Mouse (Mus musculus) frontal cortex, postnatal 25 days (tissue): ENCODE measurements around the gene C4b.
"Not testable (repeated sequence)": the region's sequence is repeated elsewhere in the genome, so short reads cannot be mapped to it uniquely, and the experiment has no call there.

ENCODE experiments used
- DNase-seq, 2 experiments: peaks; one replicate each; pipeline ENCODE4 v3.0.0; 2022; ENCODE audit warnings: low spot score in 2 of 2

Gene C4b

GRCm38 (mm10) chr17:34743719-34744118, at the start of gene C4b:
Gene C4b, minus strand, starts transcription at chr17:34743882.
- DNase-seq, result no peak

- no peak for DNase-seq
Measured at GRCm38 (mm10) chr17:34777680-34778325, 34.1 kb upstream of the C4b start.

GRCm38 (mm10) chr17:34761471-34761870, 17.8 kb upstream of the C4b start:
- DNase-seq, result no peak

- no peak for DNase-seq
Measured at GRCm38 (mm10) chr17:34746531-34746930, 2.8 kb upstream of the C4b start.

GRCm38 (mm10) chr17:34745166-34745565, 1.5 kb upstream of the C4b start:
- not testable (repeated sequence) for DNase-seq

GRCm38 (mm10) chr17:34744611-34745010, 929 bp upstream of the C4b start:
- not testable (repeated sequence) for DNase-seq

DNA sequence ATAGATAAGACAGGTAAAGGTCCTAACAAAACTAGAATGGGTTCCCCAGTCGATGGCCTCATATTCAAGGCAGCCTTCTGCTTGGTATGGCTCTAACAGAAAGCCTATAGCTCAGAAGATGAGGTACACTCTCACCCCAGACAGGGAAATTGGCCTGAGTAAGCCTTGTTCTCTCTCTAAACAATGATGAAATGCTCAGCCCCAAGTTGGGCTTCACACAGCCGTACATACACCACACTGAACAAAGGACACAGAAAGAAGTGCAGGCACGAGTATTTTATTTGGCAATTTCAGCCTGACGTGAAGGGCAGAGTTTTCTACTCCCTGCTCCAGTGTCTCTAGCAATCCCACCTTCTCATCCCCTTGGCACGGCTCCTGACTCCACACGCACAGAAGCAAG, 524 bp upstream of the C4b start:
- no peak for DNase-seq

DNA sequence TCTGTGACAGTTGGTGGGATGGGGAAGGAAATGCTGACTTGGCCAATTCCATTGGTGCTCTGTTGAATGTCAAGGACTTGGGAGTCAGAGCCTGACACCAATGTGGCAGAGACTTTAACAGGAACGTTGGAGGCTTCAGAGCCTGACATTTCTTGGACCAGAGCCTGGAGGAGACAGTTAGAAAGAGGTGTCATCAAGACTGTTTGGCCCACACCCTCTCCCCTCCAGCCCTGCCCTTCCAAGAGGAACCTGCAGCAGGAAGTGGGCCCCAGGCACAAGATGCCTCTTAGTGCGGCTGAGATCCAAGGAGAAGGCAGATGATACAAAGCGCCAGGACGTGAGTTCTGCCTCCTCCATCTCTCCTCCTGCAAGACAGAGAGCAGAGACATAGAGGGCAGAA, 3.4 kb downstream of the C4b start:
- no peak for DNase-seq

- not testable (repeated sequence) for DNase-seq
Measured at GRCm38 (mm10) chr17:34739708-34740107, 4.0 kb downstream of the C4b start.

- DNase-seq, result not testable (repeated sequence)
Measured at GRCm38 (mm10) chr17:34737466-34737865, 6.2 kb downstream of the C4b start.

GRCm38 (mm10) chr17:34729779-34730553, 13.7 kb downstream of the C4b start:
- DNase-seq, result not testable (repeated sequence)

DNA sequence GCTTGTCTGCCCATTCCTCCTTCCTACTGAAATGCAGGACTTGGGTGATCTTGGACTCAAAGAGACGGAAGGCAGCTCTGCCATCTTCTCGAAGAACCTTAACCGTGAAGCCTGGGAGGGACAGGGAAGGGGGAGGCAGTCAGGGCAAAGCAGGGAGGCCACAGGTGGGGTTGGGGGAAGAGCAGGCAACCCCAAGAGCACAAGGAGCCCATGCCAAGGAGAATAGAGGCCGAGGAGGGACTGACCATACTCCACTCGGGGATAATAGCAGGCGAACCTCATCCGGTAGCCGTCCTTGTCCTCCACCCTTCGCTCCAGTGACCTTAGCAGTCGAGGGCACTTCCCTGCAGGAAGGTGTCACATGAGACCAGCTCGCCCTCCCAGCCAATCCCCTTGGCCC, 14.5 kb downstream of the C4b start:
- not testable (repeated sequence) for DNase-seq

DNA sequence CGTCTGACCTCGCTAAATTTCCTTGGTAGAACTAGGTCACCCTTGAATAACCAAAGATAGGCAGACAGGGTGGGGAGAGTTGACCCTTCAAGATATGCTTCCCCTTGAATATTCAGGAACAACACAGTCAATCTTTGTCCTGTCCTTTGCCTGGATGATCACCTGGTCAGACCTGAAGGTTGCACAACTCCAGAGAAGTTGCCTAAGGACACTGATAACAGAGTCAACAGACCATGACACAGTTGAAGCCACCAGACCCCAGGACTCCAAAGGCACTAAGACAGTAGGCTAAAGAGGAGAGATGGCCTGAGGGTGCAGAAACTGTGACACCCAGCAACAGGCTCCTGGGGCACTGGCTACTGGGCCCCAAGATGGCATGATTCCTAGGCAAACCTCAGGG, 15.8 kb downstream of the C4b start:
- no peak for DNase-seq

GRCm38 (mm10) chr17:34723066-34723465, 20.6 kb downstream of the C4b start:
- DNase-seq, result no peak

DNA sequence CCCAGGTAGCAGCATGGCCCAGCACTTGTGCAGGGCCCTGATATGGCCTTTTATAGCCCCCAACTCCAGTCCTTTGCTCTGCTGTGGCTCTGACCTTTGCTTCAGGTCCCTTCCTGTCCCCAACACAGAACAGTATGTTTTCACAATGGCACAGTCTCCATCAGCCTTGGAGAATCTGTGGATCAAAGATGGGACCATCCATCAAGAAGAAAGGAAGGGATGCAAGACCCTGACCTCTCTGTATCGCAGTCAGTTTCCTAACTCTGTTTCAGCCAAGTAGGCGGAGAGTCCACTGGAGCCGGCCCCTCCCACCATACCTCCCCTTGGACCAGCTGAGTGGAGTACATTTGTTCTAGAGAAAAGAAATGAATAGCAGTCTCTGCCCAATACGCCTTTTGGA, 21.4 kb downstream of the C4b start:
- not testable (repeated sequence) for DNase-seq

DNA sequence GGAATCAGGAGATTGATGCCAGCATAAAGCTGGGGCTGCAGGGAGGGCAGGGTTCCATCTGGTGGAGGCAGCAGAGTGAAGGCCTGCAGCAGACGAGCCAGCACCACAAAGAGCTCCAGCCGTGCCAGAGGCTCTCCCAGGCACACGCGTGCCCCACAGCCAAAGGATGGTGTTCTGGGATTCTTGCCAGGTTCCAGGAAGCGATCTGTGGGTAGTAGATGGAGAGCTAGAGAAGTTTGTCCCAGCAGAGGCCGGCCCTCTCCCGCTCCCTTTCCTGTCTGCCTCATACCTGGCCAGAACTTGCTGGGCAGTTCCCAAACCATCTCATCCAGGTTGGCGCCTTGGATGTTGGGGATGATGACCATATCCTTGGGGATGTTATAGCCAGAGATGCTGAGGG, 23.8 kb downstream of the C4b start:
- DNase-seq, result not testable (repeated sequence)

DNA sequence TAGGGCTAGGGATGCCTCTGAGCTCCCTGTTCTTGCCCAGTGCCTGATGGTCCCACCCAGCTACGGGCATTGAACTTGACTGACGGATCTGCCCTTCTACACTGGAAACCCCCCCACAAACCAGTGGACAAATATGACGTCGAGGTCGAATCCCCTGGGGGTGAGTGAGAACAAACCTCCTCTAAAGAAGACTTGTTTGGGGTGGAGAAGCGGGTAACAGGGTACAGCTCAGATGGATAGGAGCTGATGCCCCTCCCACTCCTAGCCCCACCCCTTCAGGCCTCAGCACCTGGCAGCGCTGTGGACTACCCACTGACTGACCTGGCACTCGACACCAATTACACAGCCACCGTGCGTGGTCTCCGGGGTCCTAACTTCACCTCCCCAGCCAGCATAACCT, 26.3 kb downstream of the C4b start:
- DNase-seq, result no peak

DNA sequence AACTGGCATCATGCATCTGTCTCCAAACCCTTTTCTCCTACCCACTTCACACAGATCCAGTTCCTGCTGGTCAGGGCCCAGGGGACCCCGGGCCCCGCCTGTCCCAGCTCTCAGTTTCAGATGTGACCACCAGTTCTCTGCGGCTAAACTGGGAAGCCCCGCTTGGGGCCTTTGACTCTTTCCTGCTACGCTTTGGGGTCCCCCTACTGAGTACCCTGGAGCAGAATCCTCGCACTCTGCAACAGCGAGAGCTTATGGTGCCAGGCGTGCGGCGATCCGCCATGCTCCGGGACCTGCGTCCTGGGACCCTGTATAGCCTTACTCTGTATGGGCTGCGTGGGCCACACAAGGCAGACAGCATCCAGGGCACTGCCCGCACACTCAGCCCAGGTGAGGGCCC, 27.4 kb downstream of the C4b start:
- DNase-seq, result no peak

GRCm38 (mm10) chr17:34715451-34715850, 28.2 kb downstream of the C4b start:
- DNase-seq, result not testable (repeated sequence)

- DNase-seq, result not testable (repeated sequence)
Measured at GRCm38 (mm10) chr17:34714908-34715445, 28.7 kb downstream of the C4b start.

GRCm38 (mm10) chr17:34714181-34714907, 29.3 kb downstream of the C4b start:
- DNase-seq, result not testable (repeated sequence)

GRCm38 (mm10) chr17:34712951-34713350, 30.7 kb downstream of the C4b start:
- DNase-seq, result peak; percentile 55
